Mouse (Mus musculus) olfactory bulb, adult 2 months (tissue): ENCODE data around the gene Ccdc110.

Experiments used
- CTCF ChIP-seq: fragments of 200-500 bp; IDR thresholded peaks from 2 replicates; pipeline ENCODE4 v1.5.1; 2012; ENCODE audit warnings: low read depth, mild to moderate bottlenecking, low read length, moderate library complexity; ENCODE audit not compliant: insufficient read depth
- POLR2A ChIP-seq: fragments of 200-500 bp; IDR thresholded peaks from 2 replicates; pipeline ENCODE4 v1.6.1; 2012; ENCODE audit warnings: mild to moderate bottlenecking, low read depth, low read length, moderate library complexity; ENCODE audit not compliant: insufficient read depth

DNA sequence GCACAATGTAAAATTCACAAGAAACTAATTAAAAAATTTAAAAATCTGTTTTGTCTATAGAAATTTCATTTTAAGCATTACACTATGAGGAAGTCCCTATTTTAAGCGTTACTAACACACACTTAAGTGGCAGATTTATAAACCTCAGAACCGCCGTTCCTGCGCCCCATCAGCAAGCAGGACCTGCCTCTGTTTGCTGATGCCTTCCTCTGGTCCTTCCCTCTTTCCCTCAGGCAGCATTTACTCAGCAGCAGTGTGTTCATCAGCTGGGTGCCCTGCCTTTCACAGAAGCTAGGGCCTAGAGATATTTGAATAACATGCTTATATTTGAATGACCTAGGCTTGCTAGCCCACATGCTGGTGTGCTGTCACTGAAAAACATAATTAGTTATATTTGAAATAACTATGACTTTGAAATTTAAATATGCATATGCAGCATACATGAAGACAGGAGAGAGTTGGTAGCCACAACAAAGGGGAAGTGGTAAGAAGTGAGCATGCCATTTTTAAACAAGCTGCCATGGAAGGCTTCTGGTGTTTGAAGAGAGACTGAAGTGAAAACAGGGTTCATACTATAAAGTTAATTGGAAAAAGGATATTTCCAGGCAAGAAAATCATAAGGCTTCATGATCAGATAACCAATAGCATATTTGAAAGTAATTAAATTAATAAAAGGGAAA is 56.4 kb downstream of the Ccdc110 start:
- no peak for TF ChIP-seq POLR2A
- no peak for TF ChIP-seq CTCF
